Mouse (Mus musculus) limb, embryonic 14.5 days (tissue): ENCODE data around the gene S100pbp. TPM values are rescaled to one million over a fixed set of nuclear protein-coding genes. Genes with fewer than 3 reads are reported as not detected.

Experiments used
- ATAC-seq: fragments of 200-750 bp; cut with Nextera tagmentation; 2 replicates; pipeline ENCODE4 v1.8.0; 2017; ENCODE audit warnings: low read depth, moderate number of reproducible peaks, moderate TSS enrichment; ENCODE audit not compliant: low FRiP score
- DNase-seq: peaks from one replicate; pipeline ENCODE4 v3.0.0-alpha.2; 2015; ENCODE audit warnings: low spot score
- H3K27ac ChIP-seq: fragments of 300-500 bp; sonication (generic); replicated peaks from 2 replicates; pipeline ENCODE4 v1.5.1; 2014; ENCODE audit warnings: low read depth, mild to moderate bottlenecking, low read length, moderate library complexity, mixed read lengths
- H3K27me3 ChIP-seq: fragments of 300-500 bp; sonication (generic); 2 replicates; pipeline ENCODE4 v1.6.1; 2014; ENCODE audit warnings: low read length, mixed read lengths; ENCODE audit not compliant: control insufficient read depth, insufficient read depth
- H3K36me3 ChIP-seq: fragments of 300-500 bp; sonication (generic); 2 replicates; pipeline ENCODE4 v1.6.1; 2014; ENCODE audit warnings: mild to moderate bottlenecking, low read length, moderate library complexity, mixed read lengths; ENCODE audit not compliant: control insufficient read depth, insufficient read depth
- H3K4me1 ChIP-seq: fragments of 300-500 bp; sonication (generic); 2 replicates; pipeline ENCODE4 v1.6.1; 2014; ENCODE audit warnings: antibody characterized with exemption, low read length, mixed read lengths; ENCODE audit not compliant: control insufficient read depth, insufficient read depth
- H3K4me2 ChIP-seq: fragments of 300-500 bp; sonication (generic); replicated peaks from 2 replicates; pipeline ENCODE4 v1.6.1; 2014; ENCODE audit warnings: low read depth, mild to moderate bottlenecking, low read length, moderate library complexity; ENCODE audit not compliant: severe bottlenecking
- H3K4me3 ChIP-seq: fragments of 300-500 bp; sonication (generic); replicated peaks from 2 replicates; pipeline ENCODE4 v1.5.1; 2014; ENCODE audit warnings: low read length
- H3K9ac ChIP-seq: fragments of 300-500 bp; sonication (generic); 2 replicates; pipeline ENCODE4 v1.6.1; 2014; ENCODE audit warnings: mild to moderate bottlenecking, low read depth, low read length, moderate library complexity; ENCODE audit not compliant: severe bottlenecking
- H3K9me3 ChIP-seq: fragments of 300-500 bp; sonication (generic); 2 replicates; pipeline ENCODE4 v1.6.1; 2016; ENCODE audit warnings: low read length; ENCODE audit not compliant: control insufficient read depth
- POLR2A ChIP-seq: fragments of 200-500 bp; IDR thresholded peaks from 2 replicates; pipeline ENCODE4 v1.8.0; 2012; ENCODE audit warnings: inconsistent platforms, mild to moderate bottlenecking, moderate library complexity, borderline replicate concordance; ENCODE audit not compliant: insufficient read depth, insufficient read length; ENCODE audit errors: extremely low read depth
- WGBS: fragments of 180-500 bp; shearing (Covaris S2); extraction: QIAGEN DNeasy Blood & Tissue Kit; methylation state at CpG from one replicate; pipeline ENCODE4 v1.1.7; 2014; 5-methylcytosine and 5-hydroxymethylcytosine counted together
- polyA plus RNA-seq, 2 experiments: library from polyadenylated mRNA; depleted of rRNA in 1 of 2; stranded (reverse) in 1 of 2; unstranded in 1 of 2; fragments of >200 nt; fragmentation: Nextera tagmentation in 1 of 2; extraction: Ambion mirVana in 1 of 2; gene quantifications; 2 replicates each; pipeline versions ENCODE4 v1.2.1 to v1.2.3; 2012 to 2014

The S100pbp gene
- polyA plus RNA-seq, 2 experiments: 14.9 to 59.9 TPM

DNA sequence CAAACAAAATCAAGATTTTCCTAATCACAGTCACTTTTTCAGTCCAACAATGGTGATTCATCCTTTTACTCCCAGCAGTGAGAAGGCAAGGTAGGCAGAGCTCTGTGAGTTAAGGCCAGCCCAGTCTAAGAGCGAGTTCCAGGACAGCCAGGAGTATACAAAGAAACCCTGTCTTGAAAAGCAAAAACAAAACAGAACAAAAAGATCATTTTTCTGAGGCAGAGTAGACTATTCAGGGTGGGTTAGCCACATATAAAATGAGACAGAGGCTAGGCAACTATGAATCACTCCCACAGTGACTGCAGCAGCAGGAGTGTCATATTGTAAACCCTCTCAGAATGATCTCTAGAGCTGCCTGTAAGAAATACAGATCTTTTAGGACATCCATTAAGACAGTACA is 40.2 kb downstream of the S100pbp start:
- no peak for ATAC-seq

DNA sequence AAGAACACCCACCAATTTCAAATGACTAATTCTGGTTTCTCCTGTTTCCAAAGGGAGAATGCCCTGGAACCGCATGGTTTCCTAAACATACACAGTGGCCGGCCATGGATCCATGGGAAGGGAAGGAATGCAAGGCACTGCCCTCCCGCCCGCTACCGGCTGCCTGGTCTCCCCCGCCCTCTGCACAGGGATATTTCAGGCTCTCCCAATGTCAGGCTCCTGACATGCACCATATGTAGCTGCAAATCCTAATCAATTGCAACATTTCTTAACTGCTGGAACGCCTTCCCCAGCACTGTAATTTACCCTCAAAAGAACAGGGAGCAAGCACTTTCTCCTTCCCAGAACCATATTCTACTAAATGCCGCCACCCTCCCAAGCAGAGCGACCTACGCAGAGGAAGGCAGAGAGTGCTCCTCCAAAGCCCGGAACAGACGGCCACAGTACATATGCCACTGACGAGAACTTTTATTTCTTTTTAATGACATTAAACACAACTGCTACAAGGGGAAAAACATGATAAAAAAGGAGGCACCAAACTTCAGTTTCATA is 41.9 kb downstream of the S100pbp start:
- DNase-seq (no peak), ATAC-seq (no peak)
- no peaks in the 10 kb centered on the region for H3K9me3 ChIP-seq
- H3K4me1 ChIP-seq: peaks cover 6% of the 10 kb centered on the region; the same call in 1 of the 2 replicates
- no peaks in the 10 kb centered on the region for H3K27me3 ChIP-seq
- no peak overlapping the region for H3K27ac ChIP-seq
- H3K4me3 ChIP-seq: no peak overlapping the region
- H3K4me2 ChIP-seq: no peak overlapping the region
- H3K36me3 ChIP-seq: peaks cover 50% of the 10 kb centered on the region
- 89% methylated on average over 13 of the region's 13 CpGs for WGBS
- no peak overlapping the region for H3K9ac ChIP-seq
- TF ChIP-seq POLR2A: no peak

More for the DNA sequence above, 40.2 kb downstream of the S100pbp start:
- H3K9ac ChIP-seq: no peak overlapping the region
- H3K9me3 ChIP-seq: no peaks in the 10 kb centered on the region
- no peaks in the 10 kb centered on the region for H3K27me3 ChIP-seq
- H3K4me1 ChIP-seq: peaks cover 2% of the 10 kb centered on the region; the same call in 1 of the 2 replicates
- 84% methylated on average over 1 of the region's 1 CpGs for WGBS
- no peak overlapping the region for H3K4me2 ChIP-seq
- no peak for TF ChIP-seq POLR2A
- peaks cover 60% of the 10 kb centered on the region for H3K36me3 ChIP-seq
- no peak overlapping the region for H3K4me3 ChIP-seq
- DNase-seq: no peak
- no peak overlapping the region for H3K27ac ChIP-seq

DNA sequence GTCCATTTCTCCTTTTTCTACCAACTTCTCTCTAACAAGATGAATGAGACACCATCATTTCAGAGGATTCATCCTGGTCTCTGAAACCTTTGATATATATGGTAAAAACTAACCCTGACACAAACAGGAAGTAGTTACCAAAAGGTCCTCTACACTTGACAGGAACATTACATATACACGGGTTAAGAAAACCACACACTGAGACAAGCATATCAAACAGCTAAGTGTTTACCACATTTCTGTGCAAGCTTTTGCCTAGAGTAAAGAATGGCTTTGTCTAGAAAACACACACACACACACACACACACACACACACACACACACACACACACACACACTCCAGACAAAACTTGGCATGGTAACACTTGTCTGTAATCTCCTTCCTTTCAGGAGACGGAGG is 43.1 kb downstream of the S100pbp start:
- Histone ChIP-seq H3K36me3 (peaks cover 43% of the 10 kb centered on the region), H3K4me2 (no peak overlapping the region), H3K9me3 (no peaks in the 10 kb centered on the region), H3K4me1 (peaks cover 12% of the 10 kb centered on the region; the same call in 1 of the 2 replicates), H3K4me3 (no peak overlapping the region), H3K9ac (no peak overlapping the region), H3K27me3 (no peaks in the 10 kb centered on the region), H3K27ac (no peak overlapping the region)
- ATAC-seq (no peak), DNase-seq (no peak)
- 65% methylated on average over 2 of the region's 2 CpGs for WGBS
- TF ChIP-seq POLR2A: no peak

DNA sequence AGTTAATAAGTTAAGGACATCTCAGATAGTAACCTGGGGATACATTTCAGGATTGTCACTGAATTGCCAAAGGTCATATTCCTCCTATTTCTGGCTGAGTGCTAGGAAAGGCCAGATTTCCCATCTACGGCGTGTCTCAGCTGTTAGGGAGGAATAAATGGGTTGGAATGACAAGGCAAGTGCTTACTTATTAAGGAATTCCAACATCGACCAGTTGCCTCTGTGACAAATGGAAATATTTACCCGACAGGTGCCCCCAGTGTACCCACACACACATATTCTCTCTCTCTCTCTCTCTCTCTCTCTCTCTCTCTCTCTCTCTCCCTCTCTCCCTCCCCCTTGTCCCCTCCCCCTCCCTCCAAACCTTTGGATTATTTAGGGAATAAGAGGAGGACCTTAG is 43.6 kb downstream of the S100pbp start:
- no peaks in the 10 kb centered on the region for H3K9me3 ChIP-seq
- 0 out of 2 replicates have a peak overlapping the region, but pooled peaks have one; percentile 45 for H3K27ac ChIP-seq
- H3K4me1 ChIP-seq: peaks cover 12% of the 10 kb centered on the region; the same call in 1 of the 2 replicates
- TF ChIP-seq POLR2A: no peak
- H3K9ac ChIP-seq: no peak overlapping the region
- no peak overlapping the region for H3K4me3 ChIP-seq
- no peaks in the 10 kb centered on the region for H3K27me3 ChIP-seq
- H3K4me2 ChIP-seq: no peak overlapping the region
- 82% methylated on average over 4 of the region's 4 CpGs for WGBS
- H3K36me3 ChIP-seq: peaks cover 38% of the 10 kb centered on the region
- ATAC-seq (peak; percentile 27; the same call in 1 of the 2 replicates), DNase-seq (no peak)

DNA sequence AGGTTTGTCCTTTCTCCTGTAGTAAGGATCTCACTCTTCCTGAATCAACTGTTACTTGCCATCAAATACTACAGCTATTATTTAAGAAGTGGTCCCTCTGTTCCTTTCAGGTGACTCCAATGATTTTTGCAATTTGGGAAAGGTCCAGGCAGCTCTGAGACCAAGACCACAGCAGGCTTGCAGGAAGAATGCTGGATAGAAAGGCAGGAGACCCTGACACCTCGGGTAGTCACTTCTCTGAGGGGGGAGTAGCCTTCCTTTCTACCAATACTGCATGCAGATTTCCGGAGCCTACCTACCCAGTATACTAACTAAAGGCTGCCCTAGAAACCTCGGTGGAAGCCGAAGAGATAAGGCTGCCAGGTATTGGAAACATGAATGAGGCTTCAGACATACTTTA is 44.1 kb downstream of the S100pbp start:
- Histone ChIP-seq H3K9me3 (no peaks in the 10 kb centered on the region), H3K4me3 (no peak overlapping the region), H3K4me2 (no peak overlapping the region), H3K36me3 (peaks cover 33% of the 10 kb centered on the region), H3K27me3 (no peaks in the 10 kb centered on the region), H3K9ac (no peak overlapping the region), H3K4me1 (peaks cover 12% of the 10 kb centered on the region; the same call in 1 of the 2 replicates), H3K27ac (peak overlapping the region; percentile 45)
- no peak for DNase-seq
- ATAC-seq: no peak
- WGBS: 65% methylated on average over 4 of the region's 4 CpGs
- TF ChIP-seq POLR2A: no peak
